Comparison of ENCODE assay signal across 11 mouse cellular contexts in the genomic region with DNA sequence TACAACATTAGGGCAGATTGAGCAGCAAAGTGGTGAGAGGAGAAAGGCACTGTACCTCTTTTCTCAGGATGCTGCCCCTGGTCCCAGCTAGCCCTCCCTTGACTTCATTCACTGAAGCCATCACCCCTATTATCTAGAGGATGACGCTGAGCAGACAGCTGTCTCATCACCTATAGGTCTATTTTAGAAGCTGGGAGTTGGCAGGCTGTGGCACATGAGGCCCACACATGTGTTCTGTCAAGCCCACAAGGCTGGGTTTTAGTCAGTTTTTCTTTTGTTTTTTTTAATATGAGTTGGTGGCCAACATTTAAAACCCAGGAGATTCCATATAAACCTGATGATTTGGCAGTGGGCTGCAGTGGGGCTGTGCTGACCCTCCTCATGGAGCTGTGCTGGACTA.
A peak's percentile ranks its signal among the peaks of the same experiment; 100 is the strongest.
DNase-seq lines count a peak whose midpoint lies in the region; ATAC-seq and TF ChIP-seq lines count a peak whose summit lies in the region.
"Had no signal": no experiment of that assay in that cellular context is flagged by ENCODE, and none has a peak within 500 bp of the region (broad histone marks: within the 10 kb centered on the region; RNA-seq: fewer than 3 reads in every experiment).

No protein-coding gene starts in this region.

- no peaks in the 10 kb centered on the region for H3K9me3 ChIP-seq in intestine, embryonic 15.5 days
- H3K9me3 ChIP-seq in intestine, postnatal 0 days (ENCODE audit: control insufficient read depth) = no peaks in the 10 kb centered on the region
- no peaks in the 10 kb centered on the region for H3K9me3 ChIP-seq in liver, postnatal 0 days (ENCODE audit: low read length)
- no peaks in the 10 kb centered on the region for H3K9me3 ChIP-seq in liver, embryonic 11.5 days (ENCODE audit: control insufficient read depth, low read length)
- H3K9me3 ChIP-seq in limb, embryonic 12.5 days = no peaks in the 10 kb centered on the region
- no peaks in the 10 kb centered on the region for H3K9me3 ChIP-seq in hindbrain, embryonic 13.5 days
- H3K9me3 ChIP-seq: forebrain, embryonic 15.5 days had no signal

- DNase-seq in liver, postnatal 0 days = no peak
- no peak for DNase-seq in liver, embryonic 11.5 days (ENCODE audit: low spot score)
- peak; percentile 37 to 40 for DNase-seq in layer of hippocampus, adult 8-10 months (ENCODE audit: low spot score in 2 of 2)
- DNase-seq: cerebellum, adult 9-11 months; lung, adult 2 months had no signal

- 0 out of 2 replicates have a peak, but pooled peaks have one; percentile 9 for ATAC-seq in intestine, embryonic 15.5 days
- no peak for ATAC-seq in intestine, postnatal 0 days
- no peak for ATAC-seq in liver, postnatal 0 days
- ATAC-seq in liver, embryonic 11.5 days (replicated peaks; ENCODE audit: low FRiP score) = no peak
- ATAC-seq in limb, embryonic 12.5 days (ENCODE audit: insufficient number of reproducible peaks, insufficient read depth, low FRiP score, low TSS enrichment, low read depth) = no peak
- no peak for ATAC-seq in hindbrain, embryonic 13.5 days (ENCODE audit: low FRiP score)
- ATAC-seq: forebrain, embryonic 15.5 days had no signal

- H3K36me3 ChIP-seq in intestine, embryonic 15.5 days = 0 out of 2 replicates have a peak, but pooled peaks cover 8% of the 10 kb centered on the region
- peaks cover 70% of the 10 kb centered on the region for H3K36me3 ChIP-seq in intestine, postnatal 0 days (ENCODE audit: control insufficient read depth, insufficient read depth)
- H3K36me3 ChIP-seq in liver, postnatal 0 days (replicated peaks; ENCODE audit: insufficient read depth, low read length) = peaks cover 61% of the 10 kb centered on the region
- H3K36me3 ChIP-seq in liver, embryonic 11.5 days (ENCODE audit: control insufficient read depth, insufficient read depth, low read length) = peaks cover 9% of the 10 kb centered on the region; the same call in 1 of the 2 replicates
- peaks cover 45% of the 10 kb centered on the region for H3K36me3 ChIP-seq in limb, embryonic 12.5 days
- H3K36me3 ChIP-seq in hindbrain, embryonic 13.5 days = peaks cover 60% of the 10 kb centered on the region

- TF ChIP-seq CTCF in intestine, postnatal 0 days (IDR thresholded peaks at IDR 0.05; ENCODE audit: low read depth) = no peak
- no peak for TF ChIP-seq CTCF in liver, postnatal 0 days (IDR thresholded peaks at IDR 0.05; ENCODE audit: low read depth)

- peaks cover 18% of the 10 kb centered on the region for H3K4me1 ChIP-seq in intestine, embryonic 15.5 days (replicated peaks)
- peaks cover 10% of the 10 kb centered on the region; the same call in 1 of the 2 replicates for H3K4me1 ChIP-seq in intestine, postnatal 0 days (replicated peaks; ENCODE audit: control insufficient read depth, insufficient read depth, low read length)
- H3K4me1 ChIP-seq in liver, postnatal 0 days (ENCODE audit: insufficient read depth) = peaks cover 24% of the 10 kb centered on the region
- H3K4me1 ChIP-seq in liver, embryonic 11.5 days (replicated peaks; ENCODE audit: control insufficient read depth, insufficient read depth, low read length) = peaks cover 12% of the 10 kb centered on the region
- H3K4me1 ChIP-seq in limb, embryonic 12.5 days (replicated peaks) = peaks cover 50% of the 10 kb centered on the region
- H3K4me1 ChIP-seq in hindbrain, embryonic 13.5 days (replicated peaks) = peaks cover 20% of the 10 kb centered on the region

- WGBS in intestine, embryonic 15.5 days = 52% methylated on average over 1 of the region's 1 CpGs
- WGBS in intestine, postnatal 0 days = 45% methylated on average over 1 of the region's 1 CpGs
- whole genome bisulfite sequencing in liver, postnatal 0 days (ENCODE audit: insufficient replicate concordance) = 79% methylated on average over 1 of the region's 1 CpGs
- WGBS in liver, embryonic 11.5 days = 52% methylated on average over 1 of the region's 1 CpGs
- 91% methylated on average over 1 of the region's 1 CpGs for WGBS in limb, embryonic 12.5 days
- WGBS in hindbrain, embryonic 13.5 days = 90% methylated on average over 1 of the region's 1 CpGs

- H3K4me2 ChIP-seq in intestine, embryonic 15.5 days (replicated peaks) = no peak overlapping the region
- H3K4me2 ChIP-seq in intestine, postnatal 0 days (replicated peaks; ENCODE audit: low read depth) = no peak overlapping the region
- no peak overlapping the region for H3K4me2 ChIP-seq in liver, postnatal 0 days (ENCODE audit: low read depth, low read length)
- H3K4me2 ChIP-seq in liver, embryonic 11.5 days = no peak overlapping the region
- H3K4me2 ChIP-seq in limb, embryonic 12.5 days = no peak overlapping the region
- H3K4me2 ChIP-seq in hindbrain, embryonic 13.5 days = no peak overlapping the region
- H3K4me2 ChIP-seq: forebrain, embryonic 15.5 days had no signal

- TF ChIP-seq EP300 in liver, postnatal 0 days (IDR thresholded peaks at IDR 0.05; ENCODE audit: low read depth) = no peak

- no peak overlapping the region for H3K27ac ChIP-seq in intestine, embryonic 15.5 days
- H3K27ac ChIP-seq in intestine, postnatal 0 days (ENCODE audit: low read depth, low read length) = no peak overlapping the region
- 0 out of 2 replicates have a peak overlapping the region, but pooled peaks have one; percentile 18 for H3K27ac ChIP-seq in liver, postnatal 0 days (ENCODE audit: low read depth)
- H3K27ac ChIP-seq in liver, embryonic 11.5 days (ENCODE audit: low read depth, low read length) = no peak overlapping the region
- peak overlapping the region; percentile 86; the same call in 1 of the 2 replicates for H3K27ac ChIP-seq in limb, embryonic 12.5 days
- no peak overlapping the region for H3K27ac ChIP-seq in hindbrain, embryonic 13.5 days
- H3K27ac ChIP-seq: forebrain, embryonic 15.5 days had no signal

- H3K4me3 ChIP-seq in intestine, embryonic 15.5 days (replicated peaks) = no peak overlapping the region
- H3K4me3 ChIP-seq in intestine, postnatal 0 days (ENCODE audit: low read depth, low read length) = no peak overlapping the region
- H3K4me3 ChIP-seq in liver, postnatal 0 days (ENCODE audit: low read depth, low read length) = no peak overlapping the region
- H3K4me3 ChIP-seq in liver, embryonic 11.5 days (ENCODE audit: low read depth, low read length) = no peak overlapping the region
- H3K4me3 ChIP-seq in limb, embryonic 12.5 days (replicated peaks) = no peak overlapping the region
- H3K4me3 ChIP-seq in hindbrain, embryonic 13.5 days = no peak overlapping the region
- H3K4me3 ChIP-seq: forebrain, embryonic 15.5 days; myocyte had no signal

- no peak overlapping the region for H3K9ac ChIP-seq in intestine, embryonic 15.5 days
- no peak overlapping the region for H3K9ac ChIP-seq in intestine, postnatal 0 days (ENCODE audit: low read depth, low read length)
- no peak overlapping the region for H3K9ac ChIP-seq in liver, postnatal 0 days (replicated peaks)
- H3K9ac ChIP-seq in liver, embryonic 11.5 days (ENCODE audit: low read depth, low read length) = no peak overlapping the region
- H3K9ac ChIP-seq in limb, embryonic 12.5 days (replicated peaks) = no peak overlapping the region
- no peak overlapping the region for H3K9ac ChIP-seq in hindbrain, embryonic 13.5 days
- H3K9ac ChIP-seq: forebrain, embryonic 15.5 days had no signal

- no peaks in the 10 kb centered on the region; the same call in 1 of the 2 replicates for H3K27me3 ChIP-seq in intestine, embryonic 15.5 days (replicated peaks)
- H3K27me3 ChIP-seq in intestine, postnatal 0 days (replicated peaks; ENCODE audit: control insufficient read depth, insufficient read depth, low read length) = no peaks in the 10 kb centered on the region
- H3K27me3 ChIP-seq in liver, postnatal 0 days (ENCODE audit: insufficient read depth, low read length) = no peaks in the 10 kb centered on the region
- H3K27me3 ChIP-seq in liver, embryonic 11.5 days (replicated peaks; ENCODE audit: control insufficient read depth, insufficient read depth, low read length) = no peaks in the 10 kb centered on the region
- H3K27me3 ChIP-seq in limb, embryonic 12.5 days = no peaks in the 10 kb centered on the region
- no peaks in the 10 kb centered on the region for H3K27me3 ChIP-seq in hindbrain, embryonic 13.5 days
- H3K27me3 ChIP-seq: forebrain, embryonic 15.5 days had no signal

Comparison
In these comparisons a context has a peak if more than half of its experiments do, and no peak if none do; other contexts are left out.
1. H3K27ac ChIP-seq: peak in liver, postnatal 0 days (single experiment) and limb, embryonic 12.5 days (single experiment); none in intestine, embryonic 15.5 days (single experiment), intestine, postnatal 0 days (single experiment), liver, embryonic 11.5 days (single experiment) and hindbrain, embryonic 13.5 days (single experiment).
2. DNase-seq: peak in layer of hippocampus, adult 8-10 months (2 of 2); none in liver, postnatal 0 days (single experiment) and liver, embryonic 11.5 days (single experiment).